Mouse (Mus musculus): ENCODE data around the gene Prkaca. TPM values are rescaled to one million over a fixed set of nuclear protein-coding genes. Genes with fewer than 3 reads are reported as not detected.
A peak's percentile ranks its signal among the peaks of the same experiment; 100 is the strongest.
"Not testable (repeated sequence)": the region's sequence is repeated elsewhere in the genome, so short reads cannot be mapped to it uniquely, and the experiment has no call there.

Gene Prkaca
- polyA plus RNA-seq, 1 experiment, result 57.8 TPM

GRCm38 (mm10) chr8:84003612-84004246, 30.9 kb downstream of the Prkaca start:
- no peak for DNase-seq
- no peaks in the 10 kb centered on the region for H3K27me3 ChIP-seq (ENCODE audit: control insufficient read depth, insufficient read depth, low read length)
- no peak overlapping the region for H3K4me3 ChIP-seq (ENCODE audit: control insufficient read depth, insufficient read depth, low read length)
- no peaks in the 10 kb centered on the region for H3K36me3 ChIP-seq (ENCODE audit: control insufficient read depth, insufficient read depth, low read length)
- no peak overlapping the region for H3K27ac ChIP-seq (ENCODE audit: control insufficient read depth, insufficient read depth, low read length)
- H3K4me1 ChIP-seq (replicated peaks; ENCODE audit: control insufficient read depth, insufficient read depth, low read length), result peaks cover 37% of the 10 kb centered on the region
- 81% methylated on average over 6 of the region's 6 CpGs for WGBS
- TF ChIP-seq CTCF (IDR thresholded peaks at IDR 0.05; ENCODE audit: borderline replicate concordance, control insufficient read depth, extremely low read depth, insufficient read depth, low read length, poor library complexity), result no peak

GRCm38 (mm10) chr8:84004533-84005201, 31.9 kb downstream of the Prkaca start:
- WGBS, result 1% methylated on average over 30 of the region's 30 CpGs
- 0 out of 2 replicates have a peak, but pooled peaks have one; percentile 36 for TF ChIP-seq CTCF (IDR thresholded peaks at IDR 0.05; ENCODE audit: borderline replicate concordance, control insufficient read depth, extremely low read depth, insufficient read depth, low read length, poor library complexity)
- 0 out of 2 replicates have a peak, but pooled peaks have one; percentile 16 for TF ChIP-seq POLR2A (IDR thresholded peaks at IDR 0.05; ENCODE audit: control insufficient read depth, extremely low read depth, insufficient read depth, low read length, poor library complexity)

GRCm38 (mm10) chr8:84005502-84005901, 32.7 kb downstream of the Prkaca start:
- not testable (repeated sequence) for H3K4me3 ChIP-seq (ENCODE audit: control insufficient read depth, insufficient read depth, low read length); H3K27me3 ChIP-seq (ENCODE audit: control insufficient read depth, insufficient read depth, low read length); H3K36me3 ChIP-seq (ENCODE audit: control insufficient read depth, insufficient read depth, low read length); DNase-seq; H3K27ac ChIP-seq (ENCODE audit: control insufficient read depth, insufficient read depth, low read length)
- H3K4me1 ChIP-seq (replicated peaks; ENCODE audit: control insufficient read depth, insufficient read depth, low read length), result peaks cover 26% of the 10 kb centered on the region
- 98% methylated on average over 7 of the region's 7 CpGs for WGBS

More at GRCm38 (mm10) chr8:84004533-84005201, 31.9 kb downstream of the Prkaca start:
- Histone ChIP-seq H3K36me3 (ENCODE audit: control insufficient read depth, insufficient read depth, low read length) (no peaks in the 10 kb centered on the region), H3K27me3 (ENCODE audit: control insufficient read depth, insufficient read depth, low read length) (no peaks in the 10 kb centered on the region), H3K4me1 (replicated peaks; ENCODE audit: control insufficient read depth, insufficient read depth, low read length) (peaks cover 28% of the 10 kb centered on the region), H3K4me3 (ENCODE audit: control insufficient read depth, insufficient read depth, low read length) (peak overlapping the region; percentile 67), H3K27ac (ENCODE audit: control insufficient read depth, insufficient read depth, low read length) (peak overlapping the region; percentile 84)
- DNase-seq, result peak; percentile 95

- Histone ChIP-seq H3K27me3 (ENCODE audit: control insufficient read depth, insufficient read depth, low read length) (peaks cover 16% of the 10 kb centered on the region; the same call in 1 of the 2 replicates), H3K36me3 (ENCODE audit: control insufficient read depth, insufficient read depth, low read length) (no peaks in the 10 kb centered on the region), H3K27ac (ENCODE audit: control insufficient read depth, insufficient read depth, low read length) (no peak overlapping the region), H3K4me1 (replicated peaks; ENCODE audit: control insufficient read depth, insufficient read depth, low read length) (peaks cover 32% of the 10 kb centered on the region), H3K4me3 (ENCODE audit: control insufficient read depth, insufficient read depth, low read length) (no peak overlapping the region)
- no peak for DNase-seq
- WGBS, result 87% methylated on average over 7 of the region's 7 CpGs
- TF ChIP-seq CTCF (IDR thresholded peaks at IDR 0.05; ENCODE audit: borderline replicate concordance, control insufficient read depth, extremely low read depth, insufficient read depth, low read length, poor library complexity), result no peak
- TF ChIP-seq POLR2A (IDR thresholded peaks at IDR 0.05; ENCODE audit: control insufficient read depth, extremely low read depth, insufficient read depth, low read length, poor library complexity), result no peak
These were observed 35.6 kb downstream of the Prkaca start for GRCm38 (mm10) chr8:84008362-84008761.

- peak; percentile 80 for DNase-seq
- no peak overlapping the region for H3K27ac ChIP-seq (ENCODE audit: control insufficient read depth, insufficient read depth, low read length)
These were observed 37.1 kb downstream of the Prkaca start for GRCm38 (mm10) chr8:84009876-84010275.

GRCm38 (mm10) chr8:84010625-84011611, 38.1 kb downstream of the Prkaca start:
- Histone ChIP-seq H3K4me3 (ENCODE audit: control insufficient read depth, insufficient read depth, low read length) (peak overlapping the region; percentile 45), H3K4me1 (replicated peaks; ENCODE audit: control insufficient read depth, insufficient read depth, low read length) (peaks cover 21% of the 10 kb centered on the region), H3K27ac (ENCODE audit: control insufficient read depth, insufficient read depth, low read length) (no peak overlapping the region), H3K36me3 (ENCODE audit: control insufficient read depth, insufficient read depth, low read length) (no peaks in the 10 kb centered on the region), H3K27me3 (ENCODE audit: control insufficient read depth, insufficient read depth, low read length) (peaks cover 16% of the 10 kb centered on the region; the same call in 1 of the 2 replicates)
- peak; percentile 77 for DNase-seq
- 3% methylated on average over 83 of the region's 83 CpGs for WGBS
- TF ChIP-seq POLR2A (IDR thresholded peaks at IDR 0.05; ENCODE audit: control insufficient read depth, extremely low read depth, insufficient read depth, low read length, poor library complexity), result no peak
- peak; percentile 88; the same call in 1 of the 2 replicates for TF ChIP-seq CTCF (IDR thresholded peaks at IDR 0.05; ENCODE audit: borderline replicate concordance, control insufficient read depth, extremely low read depth, insufficient read depth, low read length, poor library complexity)

More at GRCm38 (mm10) chr8:84009876-84010275, 37.1 kb downstream of the Prkaca start:
- TF ChIP-seq CTCF (IDR thresholded peaks at IDR 0.05; ENCODE audit: borderline replicate concordance, control insufficient read depth, extremely low read depth, insufficient read depth, low read length, poor library complexity) (peak; percentile 96), POLR2A (IDR thresholded peaks at IDR 0.05; ENCODE audit: control insufficient read depth, extremely low read depth, insufficient read depth, low read length, poor library complexity) (no peak)
- H3K4me3 ChIP-seq (ENCODE audit: control insufficient read depth, insufficient read depth, low read length), result no peak overlapping the region
- H3K4me1 ChIP-seq (replicated peaks; ENCODE audit: control insufficient read depth, insufficient read depth, low read length), result peaks cover 25% of the 10 kb centered on the region
- WGBS, result 2% methylated on average over 11 of the region's 11 CpGs
- peaks cover 16% of the 10 kb centered on the region; the same call in 1 of the 2 replicates for H3K27me3 ChIP-seq (ENCODE audit: control insufficient read depth, insufficient read depth, low read length)
- no peaks in the 10 kb centered on the region for H3K36me3 ChIP-seq (ENCODE audit: control insufficient read depth, insufficient read depth, low read length)

Data from thymus, adult 2 months (tissue).